Mouse (Mus musculus) ES-E14 (cell line): ENCODE results near the gene Bglap3.

Source experiments
- MAFK ChIP-seq: IDR thresholded peaks from 2 replicates; pipeline ENCODE4 v1.6.1; 2014; ENCODE audit warnings: mild to moderate bottlenecking, low read depth, low read length, inconsistent platforms; ENCODE audit not compliant: insufficient read depth
- ZC3H11A ChIP-seq: IDR thresholded peaks from 2 replicates; pipeline ENCODE4 v1.6.1; 2012; ENCODE audit warnings: low read depth, mild to moderate bottlenecking, inconsistent platforms, low read length, borderline replicate concordance
- ZNF384 ChIP-seq: IDR thresholded peaks from 2 replicates; pipeline ENCODE4 v1.6.1; 2012; ENCODE audit warnings: low read depth, low read length, inconsistent platforms

GRCm38 (mm10) chr3:88337367-88338020, 35.0 kb downstream of the Bglap3 start:
- TF ChIP-seq ZC3H11A (no peak), MAFK (peak; percentile 48; the same call in 1 of the 2 replicates), ZNF384 (no peak)
